Mouse (Mus musculus) c-Kit-positive CD71-negative TER-119-negative erythroid progenitor cells, embryonic 14.5 days (primary cell): ENCODE results near the gene Mrap.

Source experiments
- DNase-seq: peaks from one replicate; pipeline ENCODE4 v3.0.0-alpha.2; 2013; ENCODE audit warnings: low read depth

The Mrap gene

DNA sequence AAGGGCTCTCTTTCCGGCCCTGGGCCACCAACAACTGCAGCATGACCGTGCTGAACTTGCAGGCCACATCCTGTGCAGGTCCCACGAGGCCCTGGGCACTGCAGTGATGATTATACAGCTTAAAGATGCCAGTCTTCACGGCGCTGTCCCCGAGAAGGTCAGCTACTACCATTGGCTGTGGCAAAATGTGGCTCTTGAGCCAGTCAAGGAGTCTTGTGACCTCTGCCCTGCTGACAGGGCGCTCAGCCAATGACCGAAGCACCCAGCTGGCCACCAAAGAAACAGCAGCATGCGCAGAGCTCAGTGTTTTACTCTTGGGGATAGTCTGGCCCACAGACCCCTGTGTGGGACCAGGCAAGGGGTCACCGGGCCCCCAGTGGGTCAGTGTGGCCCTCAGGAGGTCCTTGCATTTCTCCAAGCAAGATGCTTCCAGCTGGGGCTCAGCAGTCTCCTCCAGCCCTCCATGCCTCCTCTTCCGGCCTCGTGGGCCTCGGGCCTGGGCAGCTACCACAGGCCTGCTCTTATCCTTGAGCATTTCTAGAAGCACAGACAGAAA is 15.5 kb downstream of the Mrap start:
- no peak for DNase-seq

DNA sequence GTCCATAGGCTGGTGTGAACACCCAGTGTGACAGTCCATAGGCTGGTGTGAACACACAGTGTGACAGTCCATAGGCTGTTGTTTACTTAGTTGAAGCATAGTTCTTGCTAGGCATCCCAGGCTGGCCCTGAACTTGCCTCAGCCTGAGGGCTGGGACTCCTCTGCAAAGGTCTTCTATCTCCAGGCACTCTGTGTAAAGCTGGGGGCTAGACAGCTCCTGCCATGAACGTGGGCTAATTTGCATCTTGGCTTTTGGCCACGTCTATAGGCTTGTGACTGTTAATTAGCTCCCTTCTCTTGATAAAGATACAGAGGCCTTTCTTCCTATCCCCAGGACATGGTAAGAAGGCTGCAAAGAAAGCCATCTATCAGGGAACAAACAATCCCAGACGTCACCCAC is 21.3 kb downstream of the Mrap start:
- no peak for DNase-seq

DNA sequence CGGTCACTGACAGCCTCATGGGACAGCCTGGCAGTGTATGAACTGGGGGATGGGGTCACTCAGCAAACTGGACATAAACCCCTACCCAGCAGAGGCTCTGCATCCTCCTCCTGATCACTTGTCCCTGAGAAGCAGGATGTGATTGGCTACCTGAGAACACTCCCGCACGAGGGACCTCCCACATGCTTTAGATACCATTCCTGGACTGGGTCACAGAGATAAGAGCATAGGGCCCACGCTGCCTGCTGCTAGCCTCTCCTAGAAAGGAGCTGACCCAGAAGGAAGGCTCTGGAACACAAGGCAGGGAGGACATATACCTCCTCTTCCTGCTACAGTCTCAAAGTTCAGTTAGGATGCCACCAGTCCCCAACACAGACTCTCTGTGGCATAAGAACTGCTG is 22.5 kb downstream of the Mrap start:
- DNase-seq, result no peak

DNA sequence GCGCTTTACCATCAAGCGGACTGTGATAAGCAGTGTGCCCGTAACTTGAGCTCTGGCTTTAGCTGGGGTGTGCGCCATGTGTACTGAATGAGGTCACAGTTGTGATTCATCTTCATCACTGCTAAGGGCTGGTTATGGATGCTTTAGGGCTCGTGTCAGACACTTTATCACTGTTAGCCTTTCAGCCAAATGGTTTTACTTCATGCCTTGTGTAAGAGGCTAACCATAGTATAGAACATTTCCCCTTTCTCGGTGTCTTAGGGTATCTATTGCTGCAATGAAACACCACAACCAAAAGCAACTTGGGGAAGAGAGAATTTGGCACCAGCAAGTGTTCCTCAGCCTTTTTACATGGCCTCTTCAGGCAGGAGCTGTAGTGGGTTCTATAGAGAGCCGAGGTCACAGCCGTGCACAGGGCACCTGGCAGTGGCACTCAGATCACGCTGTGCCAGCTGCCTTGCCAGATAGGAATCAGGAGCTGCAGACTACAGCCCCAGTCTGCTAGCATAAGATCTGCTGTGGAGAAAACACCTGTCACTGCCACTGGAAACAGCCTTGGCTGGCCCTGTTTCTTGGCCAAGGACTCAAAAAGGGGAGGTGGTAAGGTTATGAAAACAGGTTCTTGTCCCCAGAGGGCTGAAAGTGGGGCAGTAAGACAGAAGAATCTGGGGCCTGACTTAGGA is 27.3 kb downstream of the Mrap start:
- DNase-seq, result no peak

DNA sequence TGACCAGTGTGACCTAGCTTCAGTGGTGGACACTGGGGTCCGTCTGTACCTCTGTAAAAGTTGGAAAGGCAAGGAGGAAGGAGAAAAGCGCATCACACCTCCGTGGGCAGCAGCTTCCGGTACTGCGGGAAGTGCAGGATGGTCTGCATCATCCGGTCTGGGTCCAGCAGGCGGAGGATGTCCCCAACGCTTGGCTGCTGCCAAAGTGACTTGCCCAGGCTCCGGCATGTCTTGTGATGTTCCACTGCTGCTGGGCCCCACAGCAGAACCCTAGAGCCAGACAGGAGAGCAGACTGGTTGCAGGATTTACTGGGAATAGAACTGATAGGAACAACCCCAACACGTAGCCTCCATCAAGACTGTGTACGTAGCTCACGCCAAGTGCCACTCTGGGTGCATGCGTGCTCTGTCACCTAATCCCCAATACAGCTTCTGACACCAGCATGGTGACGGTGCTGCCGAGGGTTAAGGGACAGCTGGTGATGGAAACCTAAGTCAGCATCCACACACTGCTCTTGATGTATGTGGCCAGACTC is 29.0 kb downstream of the Mrap start:
- DNase-seq, result no peak

DNA sequence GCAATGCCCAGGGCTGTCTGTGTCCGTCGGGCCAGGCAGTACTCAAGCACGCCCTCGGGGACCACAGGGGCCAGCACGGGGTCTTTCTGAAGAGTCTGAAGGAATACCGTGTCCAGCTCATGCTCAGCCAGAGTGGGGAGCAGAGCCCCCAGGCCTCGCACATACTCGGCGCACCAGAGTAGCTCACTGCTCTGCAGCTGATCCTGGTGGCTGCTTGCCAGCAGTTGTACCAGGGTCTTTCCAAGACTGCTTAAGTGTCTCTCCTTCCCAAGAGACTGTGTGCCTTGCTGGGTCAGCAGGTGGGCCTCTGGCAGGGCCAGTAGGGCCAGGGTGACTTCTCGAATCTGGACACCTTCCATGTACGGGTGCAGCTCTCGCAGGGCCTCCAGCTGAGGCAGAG is 36.2 kb downstream of the Mrap start:
- no peak for DNase-seq

DNA sequence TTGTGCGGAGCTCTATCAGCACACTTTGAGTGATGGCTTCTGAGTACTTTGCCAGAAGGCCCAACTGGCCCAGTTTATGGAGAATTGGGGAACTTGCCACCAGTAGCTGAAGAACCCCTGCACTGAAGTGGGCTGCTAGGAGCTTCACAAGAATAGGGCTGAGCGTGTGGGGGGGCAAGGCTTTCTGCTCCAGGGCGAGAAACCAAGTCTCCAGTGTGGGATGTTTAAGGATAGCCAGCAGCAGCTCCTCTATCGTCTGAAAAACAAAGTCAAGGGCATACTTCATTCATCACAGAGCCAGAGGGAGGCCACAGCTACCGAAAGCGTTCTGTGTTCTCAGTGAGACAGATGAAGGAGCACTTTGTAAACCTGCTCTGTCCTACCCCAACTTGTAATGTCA is 36.6 kb downstream of the Mrap start:
- DNase-seq, result no peak

DNA sequence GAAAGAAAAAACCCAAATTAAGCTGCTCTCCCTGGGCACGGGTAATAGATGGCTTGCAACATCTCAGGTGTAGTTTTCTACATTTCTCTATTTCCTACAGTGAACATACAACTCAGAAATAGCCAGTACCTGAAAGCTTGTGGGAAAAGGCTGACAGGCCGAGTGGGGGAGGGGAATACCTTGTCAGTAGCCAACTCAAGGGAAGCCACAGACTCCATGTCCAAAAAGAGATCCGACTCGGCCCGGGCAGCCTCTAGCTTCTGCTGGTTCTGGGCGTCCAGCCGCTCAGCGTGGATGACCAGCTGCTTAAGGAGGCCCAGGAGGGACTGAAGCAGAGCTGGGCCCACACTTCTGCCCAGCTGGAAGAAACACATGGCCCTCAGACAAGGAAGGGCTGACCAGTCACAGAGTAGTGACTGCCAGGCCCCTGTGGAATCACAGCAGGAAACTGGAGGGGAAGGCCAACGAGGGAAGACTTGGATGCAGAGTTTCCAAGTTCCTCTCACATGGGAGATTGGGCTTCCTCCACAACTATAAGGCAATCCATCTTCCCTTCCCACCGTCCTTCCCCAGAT is 38.0 kb downstream of the Mrap start:
- DNase-seq, result no peak

DNA sequence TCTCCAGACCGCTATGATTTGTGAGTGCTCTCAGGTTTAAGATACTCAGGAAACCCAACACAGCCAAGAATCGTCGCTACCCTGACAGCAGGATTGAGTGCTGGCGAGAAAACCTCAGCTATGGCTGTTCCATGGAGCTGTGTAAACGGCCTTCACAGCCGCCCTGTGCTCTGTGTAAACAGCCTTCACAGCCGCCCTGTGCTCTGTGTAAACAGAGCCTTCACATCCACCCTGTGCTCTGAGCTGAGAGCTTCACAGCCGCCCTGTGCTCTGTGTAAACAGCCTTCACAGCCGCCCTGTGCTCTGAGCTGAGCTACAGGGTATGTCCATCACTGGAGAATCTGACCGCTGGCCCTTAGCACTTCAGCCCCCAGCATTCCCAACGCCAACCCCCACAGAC is 41.8 kb downstream of the Mrap start:
- no peak for DNase-seq

DNA sequence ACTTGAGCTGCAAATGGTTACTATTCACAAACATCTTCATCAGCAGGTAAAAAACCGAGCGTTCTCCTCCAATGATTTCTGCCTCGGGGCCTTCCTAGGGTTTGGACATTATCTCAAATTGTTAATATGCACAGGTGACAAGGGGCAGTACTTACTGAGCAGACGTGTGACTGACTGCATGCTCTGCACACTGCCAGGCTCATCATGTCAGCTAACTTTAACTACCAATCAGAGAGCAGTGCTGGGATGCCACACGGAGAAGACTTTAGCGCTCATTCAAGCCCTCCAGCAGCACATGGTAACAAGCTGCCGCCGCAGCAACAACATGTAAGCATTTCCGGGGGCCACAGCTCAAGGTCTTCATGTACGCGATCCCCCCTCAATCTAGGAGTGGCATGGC is 45.3 kb downstream of the Mrap start:
- no peak for DNase-seq

DNA sequence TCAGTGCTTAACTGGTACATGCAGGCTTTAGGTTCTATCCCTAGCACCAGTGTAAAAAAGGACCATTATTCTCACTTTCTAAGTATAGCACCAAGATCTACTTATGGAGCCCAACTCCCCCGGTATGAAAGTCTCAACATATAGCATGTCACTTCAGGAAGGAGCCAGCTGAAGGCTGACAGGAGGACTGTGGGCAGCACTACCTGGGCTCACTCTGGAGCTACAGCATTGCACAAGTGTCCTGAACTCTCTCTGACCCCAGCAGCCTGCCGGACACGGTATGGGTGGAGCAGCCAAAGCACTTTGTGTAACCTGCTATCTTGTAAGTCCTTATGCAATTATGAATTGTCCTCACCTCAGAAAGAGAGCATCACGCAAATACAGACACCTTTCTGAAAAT is 47.2 kb downstream of the Mrap start:
- DNase-seq, result no peak

DNA sequence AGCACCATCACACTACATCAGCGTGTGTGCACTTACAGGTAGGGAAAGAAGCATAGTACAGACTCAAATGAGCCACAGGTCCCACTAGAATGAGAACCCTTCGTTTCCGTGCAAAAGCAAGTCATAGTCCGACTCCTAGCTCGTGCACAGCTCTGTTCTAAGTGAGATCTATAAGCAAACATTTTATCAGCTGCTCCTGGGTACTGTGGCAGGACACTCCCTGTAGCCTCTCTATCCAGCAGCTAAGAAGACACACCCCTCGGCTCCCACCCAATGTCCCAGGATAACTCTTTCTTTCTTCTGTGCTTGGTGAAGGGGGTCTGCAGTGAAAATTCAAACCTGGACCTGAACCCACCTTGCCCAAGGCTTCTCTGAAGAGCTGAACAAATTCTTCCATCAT is 50.6 kb downstream of the Mrap start:
- DNase-seq, result no peak

DNA sequence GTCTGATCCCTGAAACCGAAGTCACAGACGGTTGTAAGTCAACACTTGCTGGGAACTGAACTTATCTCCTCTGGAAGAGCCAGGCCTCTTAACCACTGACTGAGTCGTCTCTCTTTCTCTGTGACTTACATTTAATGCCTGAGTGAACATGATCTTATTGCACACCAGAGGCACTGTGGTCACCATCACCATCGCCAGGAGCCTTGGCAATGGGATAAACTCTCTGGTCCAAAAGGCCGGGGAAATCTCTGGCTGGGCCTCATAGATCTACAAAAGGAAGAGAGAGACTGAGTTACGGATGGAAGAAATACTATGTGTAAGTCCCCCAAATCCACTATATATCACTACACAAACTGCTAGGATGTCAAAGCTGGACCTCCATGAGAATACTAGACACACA is 52.9 kb downstream of the Mrap start:
- no peak for DNase-seq

DNA sequence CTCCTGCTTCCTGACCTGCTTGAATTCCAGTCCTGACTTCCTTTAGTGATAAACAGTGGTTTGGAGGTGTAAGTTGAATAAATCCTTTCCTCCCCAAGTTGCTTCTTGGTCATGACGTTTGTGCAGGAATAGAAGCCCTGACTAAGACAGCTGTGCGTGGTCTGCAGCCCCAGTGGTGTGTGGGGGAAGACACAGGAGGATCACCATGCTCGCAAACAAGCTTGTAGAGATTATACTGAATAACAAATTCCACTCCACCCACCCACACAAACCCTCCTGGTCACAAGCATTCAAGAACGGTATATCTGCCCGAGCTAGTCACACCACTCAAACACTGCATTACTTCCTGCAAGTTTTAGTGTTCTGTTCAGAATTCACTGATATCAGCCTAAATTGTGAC is 54.1 kb downstream of the Mrap start:
- DNase-seq, result no peak

DNA sequence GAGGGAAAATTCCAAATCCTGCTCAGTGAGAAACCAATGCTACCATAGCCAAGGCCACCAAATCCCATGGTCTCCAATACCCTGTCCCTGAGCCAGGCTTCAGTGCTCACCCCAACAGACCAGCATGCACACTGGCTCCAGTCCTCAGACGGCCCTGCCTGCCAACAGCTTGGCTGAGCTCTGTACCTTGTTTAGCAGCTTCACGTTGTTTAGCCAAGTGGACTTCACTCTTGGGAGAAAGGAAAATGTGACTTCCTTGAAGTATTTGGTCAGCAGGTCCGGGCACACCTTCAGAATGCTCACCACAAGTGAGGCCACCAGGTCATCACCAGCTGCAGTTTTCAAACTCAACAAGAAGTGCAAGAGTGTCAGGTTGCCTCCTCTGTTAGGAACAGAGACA is 54.5 kb downstream of the Mrap start:
- no peak for DNase-seq

DNA sequence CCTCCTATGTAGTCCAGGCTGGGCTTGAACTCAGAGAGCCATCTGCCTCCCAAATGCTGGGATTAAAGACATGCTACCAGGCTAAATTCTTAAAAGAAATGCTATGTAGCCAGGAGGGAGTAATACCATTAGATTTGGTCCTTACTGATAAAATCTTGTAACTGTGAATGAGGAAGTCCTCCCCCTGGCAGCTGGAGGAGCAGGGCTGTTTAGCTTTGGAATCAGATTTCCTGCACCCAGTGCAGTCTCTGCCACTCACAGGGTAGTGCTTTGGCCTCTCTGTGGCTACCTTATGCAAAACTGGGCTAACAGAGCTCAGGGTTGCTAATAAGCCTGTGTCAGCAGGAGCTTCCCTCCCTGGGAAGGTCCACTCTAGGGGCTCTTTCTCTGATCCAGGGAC is 56.7 kb downstream of the Mrap start:
- no peak for DNase-seq

DNA sequence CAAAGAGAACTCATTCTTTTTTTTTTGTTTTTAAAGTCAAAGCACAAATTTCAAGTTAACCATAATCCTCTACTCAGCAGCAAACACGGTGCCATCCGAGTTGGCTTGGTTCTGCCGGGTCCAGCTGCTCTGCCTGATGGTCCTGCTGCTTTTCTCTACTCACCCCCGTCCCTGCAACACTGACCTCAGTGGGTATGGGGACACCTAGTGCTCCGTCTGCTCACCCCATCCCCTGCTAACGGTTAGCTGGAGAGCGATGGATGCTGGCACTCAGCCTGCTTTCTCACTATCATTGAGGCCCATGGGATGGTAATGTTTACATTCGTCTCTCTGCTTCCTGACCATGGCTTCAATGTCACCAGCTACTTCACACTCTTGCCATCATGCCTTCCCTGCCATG is 60.4 kb downstream of the Mrap start:
- no peak for DNase-seq

DNA sequence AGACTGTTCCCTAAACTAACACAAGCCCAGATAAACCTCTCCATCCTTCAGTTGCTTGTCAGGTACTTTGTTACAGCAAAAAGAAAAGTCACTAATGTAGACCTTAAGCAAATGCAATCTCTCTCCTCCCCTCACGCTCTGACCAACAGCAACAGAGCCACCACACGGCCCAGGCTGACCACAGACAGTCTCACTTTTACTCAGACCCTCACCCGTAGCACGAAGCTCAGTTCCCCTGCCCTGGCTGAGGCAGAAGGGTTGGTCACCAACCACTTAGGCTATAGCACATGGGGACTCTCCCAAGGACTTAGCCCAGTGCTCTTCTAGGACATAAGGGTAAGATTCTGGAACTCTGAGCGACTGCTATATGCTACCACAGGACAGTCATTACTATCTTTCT is 60.8 kb downstream of the Mrap start:
- no peak for DNase-seq
